Mouse (Mus musculus) hematopoietic stem cell, adult 5-6 weeks (primary cell): Measurements from ENCODE around the gene Gm13030. TPM values are rescaled to one million over a fixed set of nuclear protein-coding genes. Genes with fewer than 3 reads are reported as not detected.
"Not testable (repeated sequence)": the region's sequence is repeated elsewhere in the genome, so short reads cannot be mapped to it uniquely, and the experiment has no call there.

Experiments used
- ATAC-seq, 2 experiments: fragments of 125-278 bp in 1 of 2; replicated peaks in 1 of 2; 2 replicates each; pipeline ENCODE4 v1.8.0; 2016 to 2017; ENCODE audit warnings: inconsistent platforms in 2 of 2, mild to moderate bottlenecking in 2 of 2, moderate number of reproducible peaks in 2 of 2, low read depth in 1 of 2, moderate TSS enrichment in 1 of 2; ENCODE audit not compliant: low FRiP score in 2 of 2, poor library complexity in 2 of 2, severe bottlenecking in 2 of 2, insufficient read depth in 1 of 2, low TSS enrichment in 1 of 2
- total RNA-seq: library from RNA; stranded (forward); fragments of 172-1452, 232-1000 nt; gene quantifications from 2 replicates; pipeline ENCODE4 v1.2.3, GENCODE M21; 2017

Gm13030 gene
- total RNA-seq, 1 experiment from 2014 or later = not detected

DNA sequence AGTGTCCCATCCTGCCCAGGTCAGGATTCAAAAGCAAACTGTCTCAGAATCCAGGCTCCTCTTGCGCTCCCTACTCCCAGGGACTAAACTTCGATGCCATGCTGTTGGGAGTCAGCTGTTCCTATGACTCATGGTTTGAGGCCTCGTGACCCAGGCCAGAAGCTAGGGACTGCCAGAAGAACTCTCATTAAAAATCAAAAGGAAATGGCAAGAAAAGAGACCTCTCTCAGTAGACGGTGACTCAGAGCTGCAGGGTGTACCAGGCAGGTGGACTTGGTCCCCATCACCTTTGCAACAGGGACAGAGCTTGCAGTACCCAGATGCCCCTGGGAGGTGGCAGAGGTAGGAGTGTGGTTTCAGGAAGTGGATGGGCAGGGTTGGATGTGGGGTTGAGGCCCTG, 4.0 kb upstream of the Gm13030 start, which contains the start of gene Pla2g2e:
TSS of gene Pla2g2e (plus strand) at position 212 of the 400 bp plus-strand sequence.
- no peak for ATAC-seq

DNA sequence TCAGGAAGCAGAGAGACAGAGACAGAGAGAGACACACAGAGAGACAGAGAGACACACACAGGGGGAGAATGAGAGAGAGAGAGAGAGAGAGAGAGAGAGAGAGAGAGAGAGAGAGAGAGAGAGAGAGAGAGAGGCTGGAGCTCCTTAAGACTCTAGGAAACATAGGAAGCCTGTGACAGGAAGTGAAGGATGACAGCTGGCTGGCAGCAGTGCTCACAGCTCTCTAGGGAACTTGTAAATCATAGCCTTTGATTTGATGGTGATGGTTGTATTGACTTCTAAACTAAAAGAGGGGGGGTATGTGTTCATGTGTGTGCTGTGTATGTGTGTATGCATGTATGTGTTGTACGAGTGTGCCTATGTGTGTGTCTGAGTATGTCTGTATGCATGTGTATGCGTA, 2.2 kb upstream of the Gm13030 start:
- ATAC-seq = no peak

DNA sequence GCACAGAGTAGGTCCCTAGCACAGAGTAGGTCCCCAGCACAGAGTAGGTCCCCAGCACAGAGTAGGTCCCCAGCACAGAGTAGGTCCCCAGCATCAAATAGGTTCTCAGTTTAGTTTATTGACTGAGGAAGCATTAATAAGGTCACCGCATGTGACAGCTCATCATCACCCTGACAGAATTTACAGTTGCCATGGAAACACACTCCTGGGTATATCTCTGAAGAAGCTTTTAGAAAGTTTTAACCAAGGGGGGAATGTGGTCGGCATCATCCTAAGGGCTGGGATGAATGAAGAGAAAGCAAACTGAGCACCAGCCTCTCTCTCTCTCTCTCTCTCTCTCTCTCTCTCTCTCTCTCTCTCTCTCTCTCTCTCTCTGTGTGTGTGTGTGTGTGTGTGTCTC, 1.5 kb upstream of the Gm13030 start:
- ATAC-seq = not testable (repeated sequence)

DNA sequence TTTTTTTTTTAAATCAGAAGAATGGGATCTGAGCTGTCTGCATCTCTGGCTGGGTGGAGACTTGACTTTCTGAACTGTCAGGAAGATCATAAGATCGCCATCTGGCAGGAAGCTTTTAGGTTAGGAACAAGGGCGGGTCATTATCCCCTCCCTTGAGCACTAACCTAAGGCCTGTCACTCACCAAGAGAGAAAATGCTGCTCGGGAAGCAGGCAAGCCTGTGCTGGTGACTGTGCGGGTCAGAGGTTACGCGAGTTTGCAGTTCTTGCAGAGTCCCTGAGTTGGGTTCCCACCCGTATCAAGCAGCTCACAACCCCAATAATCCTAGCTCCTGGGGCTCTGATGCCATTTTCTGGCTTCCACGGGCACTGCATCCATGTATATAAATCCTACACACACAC, 5.1 kb downstream of the Gm13030 start:
- ATAC-seq = no peak

DNA sequence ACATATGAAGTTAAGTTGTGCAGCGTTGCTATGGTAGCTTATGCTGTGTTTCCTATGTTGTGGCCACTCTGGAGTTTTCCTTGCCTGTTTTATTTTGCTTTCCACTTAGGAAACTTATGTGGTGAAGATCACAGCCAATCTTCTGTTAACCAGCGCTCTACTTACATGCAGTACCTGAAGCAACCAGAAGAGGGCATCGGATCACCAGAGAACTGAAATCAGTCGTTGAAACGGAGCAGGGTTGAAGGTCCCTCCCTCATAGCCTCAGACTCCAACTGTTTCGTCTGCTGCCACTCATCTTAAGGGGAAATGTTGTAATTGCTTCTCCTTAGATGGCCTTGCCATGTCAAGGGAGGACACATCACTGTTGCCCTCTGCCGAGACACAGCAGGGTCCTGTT, 7.4 kb downstream of the Gm13030 start:
- ATAC-seq = peak; percentile 73 to 87

DNA sequence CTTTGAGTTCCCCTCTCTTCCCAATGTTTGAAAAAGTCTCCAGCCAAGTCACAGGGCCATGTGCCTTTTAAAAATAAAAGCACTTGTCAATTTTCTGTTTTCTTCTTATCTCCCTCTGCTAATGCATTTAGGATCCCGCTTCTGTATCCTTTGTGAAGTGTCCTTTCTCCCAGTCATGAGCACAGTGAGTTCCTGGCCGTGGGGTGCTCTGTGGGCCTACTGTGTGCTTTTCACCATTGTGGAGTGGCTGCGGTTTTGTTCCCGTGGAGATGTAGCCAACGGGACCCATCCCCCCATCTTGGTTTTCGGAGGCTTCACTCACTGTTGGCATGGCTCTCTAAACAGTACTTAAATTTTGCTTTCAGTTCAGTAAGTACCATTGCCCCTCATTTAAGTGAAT, 7.8 kb downstream of the Gm13030 start:
- ATAC-seq = no peak

DNA sequence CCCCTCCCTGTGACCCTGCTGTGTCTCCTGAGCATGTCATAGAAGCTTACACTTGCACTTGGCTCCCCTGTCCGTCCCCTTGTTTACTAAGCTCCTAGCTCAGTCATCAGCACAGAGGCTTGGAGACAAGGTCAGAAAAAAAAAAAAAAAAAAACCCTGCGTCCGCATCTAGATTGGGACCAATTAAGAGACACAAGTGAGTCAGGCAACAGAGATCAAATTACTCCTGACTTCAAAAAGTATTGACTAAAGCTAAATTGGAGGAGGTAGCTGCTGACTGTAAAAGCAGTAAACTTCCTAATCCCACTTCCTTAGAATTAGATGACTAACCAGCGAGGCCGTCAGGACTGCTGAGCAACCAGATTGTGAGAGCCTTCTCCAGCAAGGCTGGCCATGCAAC, 8.7 kb downstream of the Gm13030 start:
- no peak for ATAC-seq

DNA sequence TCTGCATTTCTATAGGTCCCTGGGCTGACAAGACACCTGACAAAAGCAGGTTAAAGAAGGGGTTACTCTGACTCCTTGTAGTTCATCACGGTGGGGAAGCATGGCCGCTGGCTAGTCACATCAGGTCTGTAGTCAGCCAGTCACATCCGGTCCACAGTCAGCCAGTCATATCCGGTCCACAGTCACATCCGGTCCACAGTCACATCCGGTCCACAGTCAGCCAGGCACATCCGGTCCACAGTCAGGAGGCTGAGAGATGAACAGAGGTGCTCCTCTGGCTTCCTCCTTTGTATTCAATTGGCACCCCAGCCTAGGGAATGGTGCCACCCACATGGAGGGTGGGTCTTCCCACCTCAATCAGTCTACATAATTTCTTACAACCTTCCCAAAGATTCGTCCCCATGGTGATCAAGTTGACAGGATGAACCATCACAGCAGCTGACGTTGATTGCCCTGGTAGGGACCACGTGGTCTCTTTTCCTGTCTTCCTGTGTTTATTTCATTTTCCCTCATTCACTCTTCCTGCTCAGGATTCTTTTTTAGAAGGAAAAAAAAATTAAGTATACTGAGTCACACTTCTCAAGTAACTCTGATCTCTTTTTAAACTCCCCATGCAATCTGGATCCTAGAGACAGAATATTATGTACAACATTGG, 10.3 kb downstream of the Gm13030 start, which contains the start of gene Pla2g5:
TSS of gene Pla2g5 (minus strand) at position 139 of the 655 bp plus-strand sequence.
- ATAC-seq = 0 out of 4 replicates have a peak, but pooled peaks of 1 of the 2 experiments have one; percentile 8

DNA sequence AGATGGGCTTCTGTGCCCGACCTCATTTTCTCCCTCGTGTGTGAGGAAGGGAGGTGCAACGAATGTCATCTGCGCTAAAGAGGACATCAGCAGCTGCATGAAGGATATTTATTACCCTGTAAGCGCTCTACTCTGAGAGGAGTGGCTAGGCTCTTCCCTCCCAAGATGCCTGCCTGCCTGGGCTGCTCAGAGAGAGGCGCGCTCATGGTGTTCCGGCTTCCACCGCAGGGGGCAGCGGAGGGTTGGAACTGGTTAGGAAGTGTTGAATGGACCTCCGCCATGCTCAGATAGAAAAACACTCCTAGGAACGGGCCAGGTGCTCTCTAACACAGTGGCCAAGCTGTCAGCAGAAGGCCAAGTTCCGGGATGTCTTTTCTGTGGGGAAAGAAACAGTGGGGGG, 14.0 kb downstream of the Gm13030 start:
- peak; percentile 70 to 75; a peak in 3 of 4 replicates for ATAC-seq

DNA sequence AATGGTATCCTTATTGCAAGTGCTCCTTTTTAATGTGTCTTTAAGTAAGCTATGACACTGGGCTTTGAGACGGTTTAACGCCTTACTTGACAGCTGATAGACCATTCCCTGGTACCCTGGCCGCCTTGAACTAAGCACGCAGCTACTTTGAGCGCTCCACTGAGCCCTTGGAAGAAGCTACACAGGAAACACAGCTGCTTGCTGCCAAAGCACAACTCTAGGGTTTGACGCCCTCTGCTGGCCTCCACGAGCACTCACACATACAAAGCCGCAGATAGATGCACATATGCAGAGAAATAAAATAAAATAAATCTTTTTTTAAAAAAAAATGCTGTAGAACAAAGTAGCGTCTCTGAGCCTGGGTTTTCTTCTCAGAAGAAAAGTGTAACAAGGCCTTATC, 14.5 kb downstream of the Gm13030 start:
- no peak for ATAC-seq

DNA sequence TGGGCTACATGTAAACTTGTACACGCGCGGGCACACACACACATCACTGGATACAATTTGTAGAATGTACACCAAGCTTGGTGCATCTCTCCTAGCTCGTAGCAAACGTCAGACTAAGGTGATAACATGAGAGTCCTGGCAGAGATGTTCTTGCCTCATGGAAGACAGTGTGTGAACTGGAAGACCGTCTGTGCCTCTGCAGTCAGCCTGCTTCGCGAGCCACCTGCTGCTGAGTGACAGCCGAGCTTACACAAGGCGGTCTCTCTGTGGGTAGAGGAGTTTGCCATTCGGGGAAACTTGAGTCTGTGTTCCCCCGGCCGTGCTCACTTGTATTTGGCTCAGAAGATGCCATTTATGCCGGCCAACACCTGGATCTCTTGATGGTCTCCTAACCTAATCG, 15.3 kb downstream of the Gm13030 start:
- ATAC-seq = no peak

DNA sequence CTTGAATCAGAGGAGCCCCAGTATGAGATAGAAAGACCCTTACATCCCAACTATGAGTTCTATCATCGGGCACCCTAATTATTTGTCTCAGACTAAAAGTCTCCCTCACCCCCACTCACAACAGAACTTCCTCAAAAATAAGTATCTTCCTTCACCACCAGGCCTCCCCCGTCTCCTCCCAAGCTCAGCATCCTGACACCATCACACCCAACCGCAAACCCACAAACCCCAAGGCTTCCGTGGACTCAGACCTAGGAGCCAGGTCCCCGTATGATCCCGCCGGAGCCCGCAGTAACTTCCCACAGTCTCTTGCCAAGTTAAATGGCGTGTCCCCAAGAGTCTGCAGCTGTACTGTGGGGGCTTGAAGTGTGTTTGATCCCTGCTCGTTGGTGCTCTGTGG, 16.2 kb downstream of the Gm13030 start:
- 0 out of 4 replicates have a peak, but pooled peaks of 1 of the 2 experiments have one; percentile 27 for ATAC-seq

DNA sequence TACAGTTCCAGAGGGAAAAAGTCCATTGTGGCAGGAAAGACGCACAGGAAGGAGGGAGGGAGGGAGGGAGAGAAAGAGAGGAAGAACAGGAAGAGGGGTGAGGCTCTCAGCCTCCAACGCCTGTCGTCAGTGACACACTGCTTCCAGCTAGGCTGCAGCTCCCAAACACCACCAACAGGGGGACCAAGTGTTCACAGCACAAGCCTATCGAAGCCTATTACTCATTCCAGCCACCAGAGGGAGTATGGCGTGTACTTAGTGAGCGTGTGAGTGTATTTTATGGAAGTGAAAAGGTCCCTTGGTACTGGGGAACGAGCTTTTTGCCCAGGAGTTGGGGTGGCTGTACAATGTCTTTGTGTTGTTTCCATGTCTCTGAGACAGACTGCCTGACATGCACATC, 17.3 kb downstream of the Gm13030 start:
- ATAC-seq = peak; percentile 66 to 85

DNA sequence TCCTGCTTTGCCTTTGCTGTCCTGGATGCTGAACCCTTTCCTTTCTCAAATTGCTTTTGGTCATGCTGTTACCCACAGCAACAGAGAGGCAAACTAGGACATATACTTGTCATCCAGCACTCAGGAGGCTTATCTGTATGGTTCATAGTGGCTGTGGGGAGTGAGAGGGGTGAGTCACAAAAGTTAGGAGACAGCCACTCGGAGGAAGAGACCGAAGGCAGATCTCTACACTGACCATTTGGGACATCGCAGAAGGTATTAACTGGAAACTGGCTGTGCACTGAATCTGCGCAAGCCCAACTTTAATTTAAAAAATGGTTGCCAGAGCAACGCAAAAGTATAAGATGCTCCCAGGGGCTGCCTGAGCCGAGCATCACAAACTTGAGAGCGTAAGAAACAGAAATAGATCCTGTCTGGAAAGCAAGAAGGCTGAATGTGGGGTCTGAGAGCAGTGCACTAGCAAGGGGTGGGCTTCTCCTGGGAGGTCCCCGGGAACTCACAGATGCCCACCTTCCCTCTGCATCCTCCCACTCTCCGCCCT, 18.6 kb downstream of the Gm13030 start:
- no peak for ATAC-seq

DNA sequence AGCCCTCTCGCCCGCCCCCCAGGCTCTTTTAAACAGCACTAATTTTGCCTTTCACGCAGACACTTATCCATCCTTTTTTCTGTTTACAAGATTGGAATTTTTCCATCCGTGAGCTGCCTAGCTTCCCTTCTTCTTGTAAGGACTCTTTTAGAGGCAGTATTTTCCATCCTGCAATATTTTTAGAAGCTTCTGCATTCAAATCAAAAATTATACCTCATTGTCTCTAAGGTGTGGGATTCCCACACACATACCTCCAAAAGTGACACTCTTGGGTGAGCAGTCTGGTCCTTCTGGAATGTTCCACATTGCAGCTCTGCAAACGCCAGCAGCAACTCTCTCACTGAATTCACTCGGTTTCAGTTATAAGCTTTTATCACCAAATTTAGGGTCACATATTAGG, 20.8 kb downstream of the Gm13030 start:
- no peak for ATAC-seq

DNA sequence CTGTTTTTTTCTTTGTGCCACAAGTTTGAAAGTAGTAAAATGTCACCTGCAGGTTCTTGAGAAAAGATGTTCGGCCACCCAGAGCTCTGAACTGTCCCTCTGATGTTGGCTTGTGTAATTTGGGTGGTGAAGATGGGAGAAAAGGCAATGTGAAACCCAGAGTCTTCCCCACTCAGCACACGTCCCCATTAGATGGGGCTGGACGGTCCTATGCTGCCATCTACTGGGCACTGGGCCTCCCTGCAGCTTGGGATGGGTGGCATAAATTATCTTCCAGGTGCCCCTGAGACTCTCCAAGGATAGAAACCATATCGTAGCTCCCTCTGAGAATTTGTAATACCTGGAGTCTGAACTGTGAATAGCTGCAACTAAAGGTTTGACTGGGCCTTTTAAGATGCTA, 22.3 kb downstream of the Gm13030 start:
- ATAC-seq = peak; percentile 71 to 90

DNA sequence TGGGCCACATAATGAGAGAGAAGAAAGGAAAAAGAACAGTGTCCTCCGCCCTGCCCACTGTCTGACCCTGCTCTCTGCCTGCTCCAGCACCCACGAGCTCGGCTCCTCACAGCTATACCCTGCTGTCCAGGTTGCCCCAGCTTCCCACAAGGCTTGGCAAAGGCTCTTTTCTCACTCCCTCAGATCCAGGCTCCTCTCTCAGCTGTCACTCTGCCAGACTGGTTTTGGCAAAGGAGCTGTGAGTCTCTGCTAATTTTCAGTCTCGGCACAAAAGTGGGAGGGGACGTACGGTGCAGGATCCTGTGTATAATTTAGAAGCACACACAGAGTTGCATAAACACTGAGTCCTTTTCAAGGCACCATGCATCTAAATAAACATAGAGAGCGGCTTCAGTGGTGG, 32.4 kb downstream of the Gm13030 start:
- ATAC-seq = no peak

DNA sequence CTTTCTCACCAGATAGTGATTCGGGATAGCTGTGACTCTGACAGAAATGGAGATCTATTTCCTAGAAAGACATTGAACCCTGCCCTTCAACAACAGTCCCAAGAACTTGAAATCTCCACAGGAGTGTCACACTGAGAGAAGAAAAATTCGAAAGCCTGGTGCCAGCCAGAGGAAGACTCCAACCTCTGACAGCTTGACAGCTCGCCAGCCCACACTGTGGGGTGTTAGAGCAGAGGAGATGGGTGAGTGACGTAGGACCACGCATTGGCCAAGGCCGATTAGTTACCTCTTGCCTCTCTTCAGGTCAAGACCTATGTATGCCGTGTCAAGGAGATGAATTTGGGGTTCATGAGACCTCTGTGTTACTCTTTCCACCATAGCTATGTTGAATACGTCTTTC, 33.0 kb downstream of the Gm13030 start:
- no peak for ATAC-seq

DNA sequence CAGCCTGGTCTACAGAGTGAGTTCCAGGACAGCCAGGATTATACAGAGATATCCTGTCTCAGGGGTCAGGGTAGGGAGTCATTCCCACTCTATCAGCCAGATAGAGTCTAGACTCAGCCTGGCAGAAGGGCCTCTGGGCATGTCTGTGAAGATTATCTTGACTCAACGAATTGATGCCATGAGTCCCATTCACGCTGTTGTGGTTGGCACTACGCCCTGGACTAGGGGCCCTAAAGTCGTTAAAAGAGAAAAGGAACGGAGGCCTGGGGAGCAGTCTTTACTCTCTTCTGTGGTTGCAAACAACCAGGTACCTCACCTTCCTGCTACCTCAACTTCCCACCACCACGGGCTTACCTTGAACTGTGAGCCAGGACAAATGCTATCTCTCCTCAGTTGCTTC, 34.0 kb downstream of the Gm13030 start:
- no peak for ATAC-seq
